Mouse (Mus musculus): ENCODE measurements around the gene Agbl2.

Agbl2 gene

DNA sequence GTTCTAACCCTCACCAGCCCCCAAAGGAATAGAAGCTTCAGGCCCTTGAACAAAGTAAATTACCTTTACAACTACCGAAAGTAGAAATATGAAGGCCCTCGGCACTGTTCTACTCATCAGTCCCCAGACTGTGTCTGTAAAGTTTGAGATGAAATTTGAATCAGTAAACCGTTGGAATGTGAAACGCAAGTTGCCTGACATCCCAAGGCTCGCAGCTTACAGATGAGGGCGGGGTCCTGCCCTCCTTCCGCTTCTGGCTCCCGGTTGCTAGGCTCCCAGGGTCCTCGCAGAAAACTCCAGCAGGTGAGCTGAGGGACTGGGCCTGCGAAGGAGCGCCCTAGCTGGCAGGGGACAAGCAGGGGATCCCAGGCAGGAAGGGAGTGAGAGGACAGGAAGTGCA lies at the start of gene Agbl2:
Agbl2 (plus strand) TSS at position 270 of the 400 bp plus-strand sequence.
- in situ Hi-C loops (cut with MboI, MseI), result no loop called here

DNA sequence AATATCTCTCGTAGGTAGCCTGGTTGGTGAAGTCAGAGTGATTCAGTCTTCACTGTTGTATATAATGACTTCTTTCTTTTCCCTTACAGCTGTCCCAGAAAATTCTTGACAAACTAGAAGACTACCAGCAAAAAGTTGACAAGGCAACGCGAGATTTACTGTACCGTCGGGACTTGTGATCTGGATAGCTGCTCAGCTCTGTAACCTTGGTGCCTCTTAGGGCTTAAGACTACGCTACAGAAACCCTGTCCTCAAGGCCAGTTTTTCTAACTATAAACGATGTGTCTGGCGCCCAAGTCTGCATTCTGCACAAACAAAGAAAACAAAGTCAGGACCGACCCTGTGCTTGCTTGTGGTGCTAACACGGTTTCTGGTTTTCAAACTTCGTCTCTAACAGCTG lies 47.2 kb upstream of the Agbl2 start:
- in situ Hi-C loops (cut with MboI, MseI), result loop anchor here (5.0 kb wide), 1 partner anchor 38 kb away; no protein-coding TSS in a partner anchor

DNA sequence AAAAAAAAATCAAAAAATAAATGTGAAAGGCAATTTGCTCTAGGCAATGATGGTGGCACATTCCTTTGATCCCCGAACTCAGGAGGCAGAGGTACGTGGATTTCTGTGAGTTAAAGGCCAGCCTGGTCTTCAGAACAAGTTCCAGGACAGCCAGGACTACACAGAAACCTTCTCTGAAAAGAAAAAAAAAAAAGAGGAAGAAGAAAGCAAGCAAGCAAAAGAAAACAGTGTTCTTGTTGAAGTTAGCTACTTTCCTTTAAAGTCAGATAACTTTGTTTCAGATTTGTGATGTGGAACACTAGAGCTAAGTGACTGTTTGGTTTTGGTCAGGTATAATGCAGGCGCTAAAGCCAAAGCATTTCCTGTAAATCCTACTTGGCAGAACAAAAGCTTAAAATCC lies 43.7 kb upstream of the Agbl2 start:
- in situ Hi-C loops (cut with MboI, MseI), result loop anchor here (5.0 kb wide), 1 partner anchor 42 kb away; no protein-coding TSS in a partner anchor

DNA sequence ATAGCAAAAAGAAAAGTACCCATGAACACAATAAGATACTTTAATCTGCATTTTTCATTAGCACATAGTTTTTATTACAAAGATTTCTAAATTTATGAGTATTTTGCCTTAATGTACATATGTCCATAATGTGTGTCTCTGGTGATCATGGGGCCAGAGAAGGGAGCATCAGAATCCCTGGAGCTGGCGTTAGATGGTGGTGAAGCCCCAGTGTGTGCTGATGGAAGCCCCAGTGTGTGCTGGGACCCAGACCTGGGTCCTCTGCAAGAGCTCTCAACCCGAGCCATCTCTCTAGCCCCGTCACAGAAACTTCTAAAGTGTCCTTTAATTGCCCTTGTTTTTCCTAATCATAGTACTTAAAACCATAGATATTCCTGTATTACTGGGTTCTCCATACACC lies 43.2 kb upstream of the Agbl2 start:
- in situ Hi-C loops (cut with MboI, MseI), result loop anchor here (5.0 kb wide), 1 partner anchor 42 kb away; no protein-coding TSS in a partner anchor

- in situ Hi-C loops (cut with MboI, MseI), result loop anchor here (5.0 kb wide), 1 partner anchor 43 kb away; no protein-coding TSS in a partner anchor
Measured at GRCm38 (mm10) chr2:90739921-90740320, 42.6 kb upstream of the Agbl2 start.

DNA sequence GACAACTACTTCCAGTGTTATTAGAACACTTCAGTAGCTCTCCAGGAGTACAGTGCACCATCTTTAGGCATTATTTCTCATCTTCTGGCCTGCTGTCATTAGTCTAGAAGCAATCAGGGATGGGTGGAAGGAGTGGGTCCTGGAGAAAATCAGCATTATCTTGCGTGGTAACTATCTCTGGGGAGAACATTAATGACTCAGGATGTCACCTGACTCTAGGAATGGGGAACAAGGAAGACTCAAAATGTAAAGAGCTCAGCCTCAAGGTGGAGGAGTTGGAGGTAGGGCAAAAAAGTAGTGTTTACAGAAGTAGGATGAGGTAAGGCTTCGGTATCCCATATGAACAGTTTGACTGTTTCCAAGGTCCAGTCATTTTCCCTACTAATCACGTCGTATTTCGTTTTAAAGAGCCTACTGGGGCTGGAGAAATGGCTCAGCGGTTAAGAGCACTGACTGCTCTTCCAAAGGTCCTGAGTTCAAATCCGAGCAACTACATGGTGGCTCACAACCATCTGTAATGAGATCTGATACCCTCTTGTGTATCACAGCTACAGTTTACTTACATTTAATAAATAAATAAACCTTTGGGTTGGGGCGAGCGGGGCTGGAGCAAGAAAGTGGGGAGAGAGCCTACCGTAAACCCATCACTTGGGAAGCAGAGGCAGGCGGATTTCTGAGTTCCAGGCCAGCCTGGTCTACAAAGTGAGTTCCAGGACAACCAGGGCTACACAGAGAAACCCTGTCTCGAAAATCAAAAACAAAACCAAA lies 38.1 kb upstream of the Agbl2 start:
- in situ Hi-C loops (cut with MboI, MseI), result no loop called here

DNA sequence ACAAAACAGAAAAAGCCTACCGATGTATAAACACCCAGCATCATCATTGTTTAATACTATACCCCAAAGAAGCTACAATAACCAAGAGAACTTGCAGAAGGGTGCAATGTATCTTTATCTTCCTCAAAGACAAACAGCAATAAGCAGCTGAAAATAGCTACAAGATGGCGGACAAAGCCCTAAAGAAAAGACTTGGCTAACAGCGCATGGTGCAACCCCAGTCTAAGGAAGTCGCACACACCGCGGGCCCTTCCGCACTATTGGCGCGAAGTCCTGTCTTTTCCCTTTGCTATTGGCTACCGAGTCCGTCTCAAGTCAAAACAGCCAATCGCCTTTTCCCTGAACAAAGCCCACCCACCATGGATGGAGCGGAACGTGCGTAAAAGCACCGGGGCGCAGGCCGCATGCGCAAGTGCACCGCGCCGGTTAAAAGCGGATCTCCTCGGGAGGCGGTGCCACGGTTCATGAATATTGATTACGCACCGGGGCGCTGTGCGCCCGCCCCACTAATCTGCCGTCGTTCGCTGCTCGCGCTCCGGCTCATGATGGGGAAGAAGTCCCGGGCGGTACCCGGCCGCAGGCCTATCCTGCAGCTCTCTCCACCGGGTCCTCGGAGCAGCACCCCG lies 37.4 kb upstream of the Agbl2 start, which contains the start of gene Fnbp4:
Fnbp4 (plus strand) TSS at position 318 of the 626 bp plus-strand sequence.
- in situ Hi-C loops (cut with MboI, MseI), result no loop called here

DNA sequence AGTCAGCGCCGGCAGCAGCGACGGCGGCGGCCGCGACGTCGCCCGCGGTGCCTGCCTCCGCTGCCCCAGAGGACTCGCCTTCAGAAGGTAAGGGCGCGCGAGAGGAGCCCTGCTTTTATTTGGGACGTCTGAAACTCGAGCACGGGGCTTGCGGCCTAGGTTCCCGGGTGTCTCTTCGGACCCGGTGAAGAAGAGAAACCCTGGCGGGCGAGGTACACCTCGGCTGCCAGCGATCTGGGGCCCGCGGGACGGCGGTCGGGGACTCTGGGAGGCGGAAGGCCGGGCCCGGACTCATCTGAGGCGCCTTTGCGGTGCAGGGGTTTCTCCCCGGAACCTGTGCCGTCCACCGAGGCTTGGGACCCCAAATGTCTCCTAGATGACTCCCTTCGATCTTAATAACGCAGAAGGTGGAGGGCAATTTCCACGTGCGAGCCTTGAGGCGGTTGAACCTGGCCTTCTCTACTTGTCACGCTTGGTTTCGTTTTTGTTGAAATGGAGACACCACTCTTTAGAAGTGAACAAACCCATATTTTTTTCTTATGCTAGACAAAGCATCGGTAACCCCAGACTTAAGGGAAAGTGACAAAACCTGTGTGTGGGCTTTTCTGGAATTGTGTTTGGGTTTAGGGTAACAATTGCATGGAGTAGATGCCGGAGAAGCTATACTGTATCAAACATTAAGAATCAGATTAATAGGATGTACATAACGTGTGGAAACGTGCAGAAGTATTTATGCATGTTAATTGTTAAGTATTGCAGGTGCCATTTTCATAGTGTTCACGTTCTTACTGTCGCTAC lies 36.6 kb upstream of the Agbl2 start:
- in situ Hi-C loops (cut with MboI, MseI), result no loop called here

- in situ Hi-C loops (cut with MboI, MseI), result no loop called here
Measured at GRCm38 (mm10) chr2:90746538-90746865, 36.0 kb upstream of the Agbl2 start.

DNA sequence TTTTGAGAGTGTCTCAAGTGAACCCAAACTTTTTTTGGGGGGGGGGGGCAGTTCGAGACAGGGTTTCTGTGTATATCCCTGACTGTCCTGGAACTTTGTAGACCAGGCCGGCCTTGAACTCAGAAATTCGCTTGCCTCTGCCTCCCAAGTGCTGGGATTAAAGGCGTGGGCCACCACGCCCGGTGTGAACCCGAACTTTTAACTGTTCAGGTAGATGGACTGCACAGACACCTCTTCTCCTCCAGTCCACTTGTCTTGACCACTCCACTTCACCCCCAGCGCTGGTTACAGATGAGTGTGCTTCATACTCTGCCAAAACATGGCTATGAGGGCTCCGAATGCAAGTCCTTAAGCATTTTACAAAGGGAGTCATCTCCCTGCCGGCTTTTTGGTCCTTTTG lies 35.4 kb upstream of the Agbl2 start:
- in situ Hi-C loops (cut with MboI, MseI), result no loop called here

DNA sequence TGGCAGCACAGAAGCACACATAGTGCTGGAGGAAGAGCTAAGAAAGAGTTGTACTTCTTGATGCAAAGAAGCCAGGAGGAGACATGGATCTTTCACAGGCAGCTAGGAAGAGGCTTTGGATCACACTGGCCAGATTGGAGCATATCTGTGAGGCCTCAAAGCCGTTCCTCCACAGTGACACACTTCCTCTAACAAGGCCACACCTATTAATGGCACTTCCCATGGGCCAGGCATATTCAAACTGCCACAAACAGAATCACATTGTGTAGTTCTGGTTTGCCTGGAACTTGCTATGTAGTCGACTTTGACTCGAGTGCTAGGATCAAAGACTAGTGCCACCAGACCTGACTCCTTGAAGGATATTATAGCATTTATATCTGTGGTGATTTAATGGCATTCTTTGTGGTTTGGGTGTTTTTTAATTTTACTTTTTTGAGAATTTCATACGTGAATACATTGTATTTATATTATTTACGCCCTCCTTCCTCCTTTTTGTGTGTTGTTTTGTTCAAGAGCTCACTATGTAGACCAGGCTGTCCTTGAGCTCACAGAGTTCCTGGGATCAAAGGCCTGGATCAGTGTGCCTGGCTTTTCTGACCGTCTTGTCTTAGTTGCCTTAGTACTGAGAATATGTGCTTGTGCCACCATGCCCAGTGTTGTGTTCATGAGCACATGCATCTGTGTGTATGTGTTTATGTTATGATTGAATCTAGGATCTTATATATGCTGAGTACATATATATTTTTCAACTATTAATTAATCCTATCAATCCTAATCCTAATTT lies 32.7 kb upstream of the Agbl2 start:
- in situ Hi-C loops (cut with MboI, MseI), result no loop called here

- in situ Hi-C loops (cut with MboI, MseI), result no loop called here
Measured at GRCm38 (mm10) chr2:90753565-90753964, 29.0 kb upstream of the Agbl2 start.

GRCm38 (mm10) chr2:90754188-90754587 lies 28.3 kb upstream of the Agbl2 start:
- in situ Hi-C loops (cut with MboI, MseI), result no loop called here

- in situ Hi-C loops (cut with MboI, MseI), result loop anchor here (5.0 kb wide), 1 partner anchor 63 kb away; no protein-coding TSS in a partner anchor
Measured at GRCm38 (mm10) chr2:90765123-90765522, 17.4 kb upstream of the Agbl2 start.

DNA sequence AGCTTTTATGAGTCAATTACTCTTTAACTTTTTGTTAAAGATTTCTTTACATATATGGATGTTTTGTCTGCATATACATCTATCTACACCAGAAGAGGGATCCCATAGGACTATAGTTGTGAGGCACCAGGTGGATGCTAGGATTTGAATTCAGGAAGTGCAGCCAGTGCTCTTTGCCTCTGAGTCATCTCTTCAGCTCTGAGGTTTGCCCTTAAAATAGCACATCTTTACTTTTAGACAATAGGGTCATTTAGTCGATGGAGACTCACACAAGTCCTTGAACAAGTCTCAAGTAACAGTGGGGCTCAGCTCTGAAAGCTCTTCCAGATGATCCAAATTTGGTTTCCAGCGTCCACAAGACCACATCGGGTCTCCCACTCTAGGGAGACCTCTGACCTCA lies 1.2 kb upstream of the Agbl2 start:
- in situ Hi-C loops (cut with MboI, MseI), result no loop called here

- in situ Hi-C loops (cut with MboI, MseI), result no loop called here
Measured at GRCm38 (mm10) chr2:90781938-90782337, 589 bp upstream of the Agbl2 start.

- in situ Hi-C loops (cut with MboI, MseI), result no loop called here
Measured at GRCm38 (mm10) chr2:90782901-90783486, 467 bp downstream of the Agbl2 start.

- in situ Hi-C loops (cut with MboI, MseI), result no loop called here
Measured at GRCm38 (mm10) chr2:90788126-90788525, 5.6 kb downstream of the Agbl2 start.

DNA sequence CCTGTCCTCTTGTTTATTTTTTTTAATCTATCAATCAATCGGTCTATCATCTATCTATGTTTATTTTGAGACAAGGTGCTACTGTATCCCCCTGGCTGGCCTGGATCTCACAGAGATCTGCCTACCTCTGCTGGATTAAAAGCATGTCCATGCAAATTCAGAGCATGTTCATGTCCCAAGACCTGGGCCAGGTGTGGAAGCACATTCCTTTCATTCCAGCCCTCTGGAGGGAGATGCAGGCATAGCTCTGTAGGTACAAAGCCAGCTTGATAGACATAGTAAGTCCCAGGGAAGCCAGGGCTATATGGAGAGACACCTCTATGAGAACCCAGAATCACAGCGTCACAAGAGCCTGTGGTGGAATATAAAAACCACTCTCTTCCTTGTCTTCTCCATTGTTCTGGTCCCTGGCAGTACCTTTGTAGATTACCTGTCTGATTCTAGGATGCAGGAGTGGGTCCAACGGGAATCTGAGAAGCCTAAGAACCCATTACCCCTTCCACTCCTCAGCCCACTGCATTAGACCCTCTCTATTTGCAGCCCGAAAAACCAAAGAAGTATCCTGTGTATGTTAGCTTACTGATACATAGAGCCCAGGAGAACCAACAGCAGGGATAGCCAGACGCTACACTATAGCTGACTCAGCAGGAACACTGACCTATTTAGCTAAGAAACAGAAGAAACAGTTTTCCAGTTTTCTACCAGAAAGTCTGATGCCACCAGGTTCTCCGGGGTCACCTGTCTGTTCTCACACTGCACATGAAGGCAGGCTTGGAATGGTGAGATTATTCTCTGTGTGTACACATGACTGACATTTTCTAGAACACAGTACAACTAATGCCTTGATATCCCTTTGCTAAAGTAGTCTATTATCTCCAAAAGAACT lies 26.0 kb downstream of the Agbl2 start:
- in situ Hi-C loops (cut with MboI, MseI), result no loop called here

- in situ Hi-C loops (cut with MboI, MseI), result no loop called here
Measured at GRCm38 (mm10) chr2:90810751-90811150, 28.2 kb downstream of the Agbl2 start.

Data from T-helper 1 cell (primary cell).